Mouse (Mus musculus): ENCODE data around the gene Taar7d. TPM values are rescaled to one million over a fixed set of nuclear protein-coding genes. Genes with fewer than 3 reads are reported as not detected.

Gene Taar7d
- polyA plus RNA-seq (2012; rRNA removed): not detected in 2 replicates

DNA sequence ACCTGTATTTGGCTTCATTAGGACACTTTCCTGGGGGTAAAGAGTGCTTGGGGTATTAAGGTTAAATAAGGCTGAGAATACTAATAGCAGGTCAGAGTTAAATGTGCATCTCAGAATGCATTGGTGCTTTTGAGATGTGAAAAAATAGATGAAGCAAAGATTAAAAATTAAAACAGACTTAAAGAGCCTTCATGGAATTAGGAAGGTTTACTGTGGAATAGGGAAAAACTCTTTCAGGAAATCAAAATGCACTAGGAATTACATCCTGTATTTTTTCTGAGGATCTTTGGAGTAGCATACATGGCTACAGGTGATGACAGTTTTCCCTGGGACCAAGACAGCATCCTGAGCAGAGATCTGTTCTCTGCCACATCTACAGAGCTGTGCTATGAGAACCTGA, at the start of gene Taar7d:
Taar7d (plus strand) TSS at position 301 of the 400 bp plus-strand sequence.

DNA sequence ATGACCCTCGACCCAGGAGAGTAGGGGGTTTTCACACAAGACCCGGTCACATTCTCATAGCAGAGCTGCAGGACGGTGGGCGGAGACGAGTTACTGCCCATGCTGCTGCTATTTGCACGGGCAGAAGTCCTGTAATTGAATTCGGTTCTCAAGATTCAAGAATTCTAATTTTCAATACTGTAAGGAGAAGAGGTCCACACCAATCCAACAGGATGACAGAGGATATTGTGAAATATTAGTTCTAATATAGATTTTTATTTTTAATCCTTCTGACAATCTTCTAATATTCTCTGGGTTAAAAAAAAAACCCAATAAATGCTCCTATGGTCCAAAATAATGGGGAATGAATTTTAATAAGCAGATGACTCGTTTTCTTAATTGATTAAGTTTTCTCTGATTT, 41.5 kb upstream of the Taar7d start, which contains the start of gene Taar6:
Taar6 (minus strand) TSS at position 101 of the 400 bp plus-strand sequence.

DNA sequence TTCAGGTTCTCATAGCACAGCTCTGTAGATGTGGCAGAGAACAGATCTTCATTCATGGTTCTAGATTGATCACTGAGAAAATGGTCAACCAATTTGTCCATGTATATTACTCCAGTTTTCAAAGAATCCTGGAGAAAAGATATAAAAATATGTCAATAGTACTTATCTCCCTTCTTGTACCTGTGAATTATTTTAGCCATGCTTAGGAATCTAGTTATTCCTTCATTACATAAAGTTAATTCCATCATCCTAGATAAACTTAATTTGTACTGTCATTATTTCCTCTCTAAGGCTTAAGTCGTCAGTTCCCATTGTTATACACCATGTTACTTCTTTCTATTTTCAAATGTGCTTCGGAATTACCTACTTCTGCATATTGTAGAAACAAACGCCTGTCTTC, 33.6 kb upstream of the Taar7d start, which contains the start of gene Taar7a:
Taar7a (minus strand) TSS at position 101 of the 400 bp plus-strand sequence.

DNA sequence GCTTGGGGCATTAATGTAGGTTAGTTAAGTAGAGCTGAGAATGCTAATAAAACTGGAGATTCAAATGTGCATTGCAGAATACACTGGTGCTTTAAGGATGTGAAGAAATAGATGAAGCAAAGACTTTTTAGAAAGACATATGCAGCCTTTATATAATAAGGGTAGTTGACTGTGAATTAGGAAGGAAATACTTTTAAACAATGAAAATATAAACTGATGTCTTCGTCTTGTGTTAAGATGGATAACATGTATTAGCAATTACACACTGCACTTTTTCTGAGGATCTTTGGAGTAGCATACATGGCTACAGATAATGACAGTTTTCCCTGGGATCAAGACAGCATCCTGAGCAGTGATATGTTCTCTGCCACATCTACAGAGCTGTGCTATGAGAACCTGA, 27.4 kb upstream of the Taar7d start, which contains the start of gene Taar7b:
Taar7b (plus strand) TSS at position 301 of the 400 bp plus-strand sequence.

DNA sequence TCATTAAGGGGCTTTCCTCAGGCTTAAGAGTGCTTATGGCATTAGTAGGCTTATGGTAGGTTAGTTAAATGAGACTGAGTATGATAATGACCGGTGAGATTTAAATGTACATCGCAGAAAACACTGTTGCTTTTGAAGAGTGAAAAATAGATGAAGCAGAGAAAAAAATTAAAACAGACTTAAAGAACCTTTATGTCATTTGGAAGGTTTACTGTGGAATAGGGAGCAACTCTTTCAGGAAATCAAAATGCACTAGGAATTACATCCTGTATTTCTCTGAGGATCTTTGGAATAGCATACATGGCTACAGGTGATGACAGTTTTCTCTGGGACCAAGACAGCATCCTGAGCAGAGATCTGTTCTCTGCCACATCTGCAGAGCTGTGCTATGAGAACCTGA, 10.3 kb downstream of the Taar7d start, which contains the start of gene Taar7e:
Taar7e (plus strand) TSS at position 301 of the 400 bp plus-strand sequence.

DNA sequence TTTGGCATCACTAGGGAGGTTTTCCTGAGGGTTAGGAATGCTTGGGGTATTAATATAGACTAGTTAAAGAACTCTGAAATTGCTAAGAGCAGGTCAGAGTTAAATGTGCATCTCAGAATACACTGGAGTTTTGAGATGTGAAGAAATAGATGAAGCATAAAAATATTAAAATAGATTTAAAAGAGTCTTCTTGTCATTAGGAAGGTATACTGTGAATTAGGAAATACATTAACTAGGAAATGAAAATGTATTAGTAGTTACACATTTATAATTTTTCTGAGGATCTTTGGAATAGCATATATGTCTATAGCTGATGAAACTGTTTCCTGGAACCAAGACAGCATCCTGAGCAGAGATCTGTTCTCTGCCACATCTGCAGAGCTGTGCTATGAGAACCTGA, 22.2 kb downstream of the Taar7d start, which contains the start of gene Taar7f:
Taar7f (plus strand) TSS at position 301 of the 400 bp plus-strand sequence.

DNA sequence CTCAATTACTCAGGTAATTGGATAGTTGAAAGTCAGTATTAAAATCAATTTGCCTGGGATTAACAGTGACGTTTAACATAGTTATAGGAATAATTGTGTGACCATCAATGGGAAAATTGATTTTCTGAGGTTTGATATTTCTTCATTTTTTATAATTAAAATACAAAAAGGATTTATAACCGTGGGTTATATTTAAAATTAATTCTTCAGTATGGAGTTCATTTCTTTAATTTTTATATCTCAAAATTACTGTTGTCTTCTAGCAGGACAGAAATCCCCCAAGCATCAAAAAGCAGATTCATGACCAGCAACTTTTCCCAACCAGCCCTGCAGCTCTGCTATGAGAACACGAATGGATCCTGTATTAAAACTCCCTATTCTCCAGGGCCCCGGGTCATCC, 49.2 kb downstream of the Taar7d start, which contains the start of gene Taar8a:
Taar8a (plus strand) TSS at position 301 of the 400 bp plus-strand sequence.

Other genes starting within 250 kb of the Taar7d start
- 723 and 914 TPM in 2 replicates for gene Rps12, start 239.9 kb upstream of the Taar7d start, polyA plus RNA-seq (2012; rRNA removed)
- gene Slc18b1, start 230.2 kb upstream of the Taar7d start, polyA plus RNA-seq (2012; rRNA removed): 4.8 and 7.0 TPM in 2 replicates
- gene Vnn3, start 175.8 kb upstream of the Taar7d start, polyA plus RNA-seq (2012; rRNA removed): 0.03 TPM in 1 of 2 replicates, not detected in the other
- gene Vnn1, start 132.5 kb upstream of the Taar7d start, polyA plus RNA-seq (2012; rRNA removed): 0.37 and 0.80 TPM in 2 replicates
- gene Taar1, start 106.9 kb upstream of the Taar7d start, polyA plus RNA-seq (2012; rRNA removed): 0.09 TPM in 1 of 2 replicates, not detected in the other
- gene Taar2, start 88.7 kb upstream of the Taar7d start, polyA plus RNA-seq (2012; rRNA removed): not detected in 2 replicates
- not detected in 2 replicates for gene Taar3, start 77.7 kb upstream of the Taar7d start, polyA plus RNA-seq (2012; rRNA removed)
- not detected in 2 replicates for gene Taar4, start 66.7 kb upstream of the Taar7d start, polyA plus RNA-seq (2012; rRNA removed)
- gene Taar5, start 56.5 kb upstream of the Taar7d start, polyA plus RNA-seq (2012; rRNA removed): not detected in 2 replicates
- gene Taar6, start 41.6 kb upstream of the Taar7d start, polyA plus RNA-seq (2012; rRNA removed): not detected in 2 replicates
- gene Taar7a, start 33.7 kb upstream of the Taar7d start, polyA plus RNA-seq (2012; rRNA removed): not detected in 2 replicates
- gene Taar7b, start 27.3 kb upstream of the Taar7d start, polyA plus RNA-seq (2012; rRNA removed): not detected in 2 replicates
- gene Taar7e, start 10.4 kb downstream of the Taar7d start, polyA plus RNA-seq (2012; rRNA removed): not detected in 2 replicates
- not detected in 2 replicates for gene Taar7f, start 22.3 kb downstream of the Taar7d start, polyA plus RNA-seq (2012; rRNA removed)
- not detected in 2 replicates for gene Taar8a, start 49.3 kb downstream of the Taar7d start, polyA plus RNA-seq (2012; rRNA removed)
- not detected in 2 replicates for gene Taar8b, start 65.1 kb downstream of the Taar7d start, polyA plus RNA-seq (2012; rRNA removed)
- not detected in 2 replicates for gene Taar8c, start 74.7 kb downstream of the Taar7d start, polyA plus RNA-seq (2012; rRNA removed)
- gene Taar9, start 82.3 kb downstream of the Taar7d start, polyA plus RNA-seq (2012; rRNA removed): not detected in 2 replicates
- 21.5 and 26.1 TPM in 2 replicates for gene Stx7, start 122.1 kb downstream of the Taar7d start, polyA plus RNA-seq (2012; rRNA removed)
- gene Moxd1, start 196.3 kb downstream of the Taar7d start, polyA plus RNA-seq (2012; rRNA removed): 3.1 and 3.2 TPM in 2 replicates

Measured in stomach, adult 2 months (tissue).